Mouse (Mus musculus): ENCODE data around the gene Abi2.

Gene Abi2

GRCm38 (mm10) chr1:60489660-60490059, 80.2 kb downstream of the Abi2 start:
- DNase-seq (ENCODE audit: low spot score) = no peak

GRCm38 (mm10) chr1:60490510-60490909, 81.1 kb downstream of the Abi2 start:
- no peak for DNase-seq (ENCODE audit: low spot score)

- no peak for DNase-seq (ENCODE audit: low spot score)
Observed at GRCm38 (mm10) chr1:60492404-60492803, 83.0 kb downstream of the Abi2 start.

- DNase-seq (ENCODE audit: low spot score) = no peak
Observed at GRCm38 (mm10) chr1:60493421-60493820, 84.0 kb downstream of the Abi2 start.

GRCm38 (mm10) chr1:60503456-60503855, 94.0 kb downstream of the Abi2 start:
- no peak for DNase-seq (ENCODE audit: low spot score)

GRCm38 (mm10) chr1:60510584-60510983, 101.2 kb downstream of the Abi2 start:
- no peak for DNase-seq (ENCODE audit: low spot score)

GRCm38 (mm10) chr1:60530107-60530506, 120.7 kb downstream of the Abi2 start:
- no peak for DNase-seq (ENCODE audit: low spot score)

GRCm38 (mm10) chr1:60530636-60531035, 121.2 kb downstream of the Abi2 start:
- no peak for DNase-seq (ENCODE audit: low spot score)

Measured in ovary, postnatal 14 days (tissue).